Mouse (Mus musculus) ES-E14 (cell line): ENCODE data around the gene Ehmt2. TPM values are rescaled to one million over a fixed set of nuclear protein-coding genes. Genes with fewer than 3 reads are reported as not detected.

Source experiments
- DNase-seq: peaks from one replicate; pipeline ENCODE4 v3.0.0-alpha.2; 2013; ENCODE audit warnings: low read depth, low spot score
- H3K27ac ChIP-seq: 2 replicates; pipeline ENCODE4 v1.5.1; 2012; ENCODE audit warnings: low read depth, mild to moderate bottlenecking, low read length, moderate library complexity, mixed read lengths; ENCODE audit not compliant: poor library complexity, insufficient read depth, severe bottlenecking
- H3K36me3 ChIP-seq: 2 replicates; pipeline ENCODE4 v1.6.1; 2012; ENCODE audit warnings: mild to moderate bottlenecking, low read length, moderate library complexity, mixed read lengths; ENCODE audit not compliant: control insufficient read depth, poor library complexity, insufficient read depth, severe bottlenecking
- H3K4me1 ChIP-seq, 2 experiments: fragments of 150-350 bp in 1 of 2; sonication (generic) in 1 of 2; 2 replicates each; pipeline ENCODE4 v1.6.1; 2012; ENCODE audit warnings: low read length in 2 of 2, mild to moderate bottlenecking in 1 of 2, mixed read lengths in 1 of 2; ENCODE audit not compliant: control insufficient read depth in 2 of 2, insufficient read depth in 2 of 2, poor library complexity in 1 of 2
- H3K4me3 ChIP-seq, 2 experiments: fragments of 150-350 bp in 1 of 2; sonication (generic) in 1 of 2; 2 replicates each; pipeline ENCODE4 v1.5.1; 2012; ENCODE audit warnings: low read length in 2 of 2, low read depth in 1 of 2, mild to moderate bottlenecking in 1 of 2, mixed read lengths in 1 of 2; ENCODE audit not compliant: insufficient read depth in 1 of 2, poor library complexity in 1 of 2, severe bottlenecking in 1 of 2
- H3K9ac ChIP-seq: 2 replicates; pipeline ENCODE4 v1.6.1; 2012; ENCODE audit warnings: low read depth, mild to moderate bottlenecking, low read length, mixed read lengths; ENCODE audit not compliant: poor library complexity, insufficient read depth, severe bottlenecking
- H3K9me3 ChIP-seq: fragments of 150-350 bp; sonication (generic); 2 replicates; pipeline ENCODE4 v1.6.1; 2012; ENCODE audit warnings: low read depth, mild to moderate bottlenecking, low read length; ENCODE audit not compliant: control insufficient read depth, insufficient read depth
- CHD2 ChIP-seq: IDR thresholded peaks from 2 replicates; pipeline ENCODE4 v1.6.1; 2014; ENCODE audit warnings: mild to moderate bottlenecking, low read depth, low read length, inconsistent platforms
- HCFC1 ChIP-seq: IDR thresholded peaks from 2 replicates; pipeline ENCODE4 v1.6.1; 2012; ENCODE audit warnings: low read length, inconsistent platforms, borderline replicate concordance; ENCODE audit not compliant: insufficient read depth
- MAFK ChIP-seq: IDR thresholded peaks from 2 replicates; pipeline ENCODE4 v1.6.1; 2014; ENCODE audit warnings: mild to moderate bottlenecking, low read depth, low read length, inconsistent platforms; ENCODE audit not compliant: insufficient read depth
- ZC3H11A ChIP-seq: IDR thresholded peaks from 2 replicates; pipeline ENCODE4 v1.6.1; 2012; ENCODE audit warnings: low read depth, mild to moderate bottlenecking, inconsistent platforms, low read length, borderline replicate concordance
- ZNF384 ChIP-seq: IDR thresholded peaks from 2 replicates; pipeline ENCODE4 v1.6.1; 2012; ENCODE audit warnings: low read depth, low read length, inconsistent platforms
- in situ Hi-C, 2 experiments: fragments of 600-800 bp; cut with MboI; formaldehyde crosslinking; loops; one replicate each; pipeline ENCODE4 v1.15.1; 2025; ENCODE audit warnings: low sequenced_read_pairs in 2 of 2, inconsistent platforms in 1 of 2; ENCODE audit not compliant: unreplicated experiment in 2 of 2
- total RNA-seq: library from RNA; depleted of rRNA; stranded (reverse); fragments of 300-350 nt; gene quantifications from 2 replicates; pipeline ENCODE4 v1.2.3, GENCODE M21; 2012

The Ehmt2 gene
- total RNA-seq, 1 experiment, result 124 TPM

GRCm38 (mm10) chr17:34861704-34862415, 36.4 kb upstream of the Ehmt2 start:
- no peak for DNase-seq
- peaks cover 0 to 3% of the 10 kb centered on the region in 2 experiments; a peak in 2 of 4 replicates for H3K4me1 ChIP-seq
- peaks cover 4% of the 10 kb centered on the region; the same call in 1 of the 2 replicates for H3K36me3 ChIP-seq
- no peak overlapping the region for H3K27ac ChIP-seq
- no peak overlapping the region for H3K9ac ChIP-seq
- no peaks in the 10 kb centered on the region for H3K9me3 ChIP-seq
- TF ChIP-seq MAFK (no peak), ZNF384 (no peak), ZC3H11A (no peak), CHD2 (no peak), HCFC1 (no peak)
- H3K4me3 ChIP-seq, result no peak overlapping the region
- in situ Hi-C loops, result no loop called here

- Histone ChIP-seq H3K9me3 (no peaks in the 10 kb centered on the region), H3K9ac (no peak within 1 kb of the TSS), H3K27ac (no peak within 1 kb of the TSS), H3K4me3 (no peak within 1 kb of the TSS), H3K4me1 (no peaks in the 10 kb centered on the region; a peak in 1 of 4 replicates), H3K36me3 (peaks cover 4% of the 10 kb centered on the region; the same call in 1 of the 2 replicates)
- DNase-seq, result no peak
- in situ Hi-C loops, result no loop called here
- no peak for TF ChIP-seq HCFC1
- TF ChIP-seq ZNF384, result no peak
- no peak for TF ChIP-seq MAFK
- no peak for TF ChIP-seq CHD2
- TF ChIP-seq ZC3H11A, result no peak
Measured at GRCm38 (mm10) chr17:34862416-34863081, 35.7 kb upstream of the Ehmt2 start, which contains the start of gene Cfb. Gene Cfb, minus strand, starts transcription at chr17:34862518.

DNA sequence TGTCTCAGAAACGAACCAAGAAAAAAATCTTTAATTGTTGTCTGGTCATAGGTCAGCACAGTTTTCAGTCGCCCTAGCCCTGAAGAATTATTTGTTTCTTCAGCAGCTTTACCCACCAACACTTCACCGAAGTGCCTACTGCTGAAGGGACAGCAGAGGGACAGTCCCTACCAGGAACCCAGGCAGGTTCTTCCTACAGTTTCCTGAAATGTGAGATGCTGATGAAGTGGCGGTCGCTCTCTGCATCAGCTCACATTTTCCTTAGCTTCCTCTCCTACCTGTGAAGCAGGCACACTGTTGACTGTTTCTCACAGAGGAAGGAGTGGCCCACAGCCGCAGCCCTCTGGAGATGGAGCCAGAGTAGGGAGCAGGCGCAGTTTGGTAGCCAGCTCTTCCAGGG, 32.3 kb upstream of the Ehmt2 start:
- no peaks in the 10 kb centered on the region for H3K9me3 ChIP-seq
- in situ Hi-C loops, result no loop called here
- no peaks in the 10 kb centered on the region for H3K36me3 ChIP-seq

DNA sequence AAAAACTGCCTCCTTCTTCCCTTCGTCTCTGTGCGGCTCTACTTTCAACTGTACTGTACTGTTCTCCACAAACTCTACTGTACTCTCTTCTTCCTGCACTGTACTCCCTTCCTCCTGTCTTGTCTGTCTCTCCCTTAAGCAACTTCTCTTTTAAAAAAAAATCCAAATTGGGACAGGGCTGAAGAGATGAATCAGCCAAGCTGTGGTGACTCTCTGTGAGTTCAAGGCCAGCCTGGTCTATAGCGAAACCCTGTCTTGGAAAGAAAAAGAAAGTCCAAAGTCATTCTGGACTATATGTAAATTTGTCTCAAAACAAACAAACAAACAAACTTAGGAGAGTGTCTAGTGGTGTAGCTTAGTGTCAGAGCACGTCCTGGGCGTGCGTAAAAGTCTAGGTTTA, 23.9 kb upstream of the Ehmt2 start:
- no peaks in the 10 kb centered on the region for H3K9me3 ChIP-seq
- no peak overlapping the region for H3K9ac ChIP-seq
- H3K4me3 ChIP-seq, result no peak overlapping the region
- in situ Hi-C loops, result no loop called here
- no peak overlapping the region for H3K27ac ChIP-seq
- peaks cover 0 to 2% of the 10 kb centered on the region in 2 experiments; a peak in 1 of 4 replicates for H3K4me1 ChIP-seq
- no peaks in the 10 kb centered on the region for H3K36me3 ChIP-seq
- no peak for DNase-seq
- TF ChIP-seq ZNF384 (no peak), HCFC1 (no peak)

More for the DNA sequence above, 32.3 kb upstream of the Ehmt2 start:
- DNase-seq, result no peak
- no peaks in the 10 kb centered on the region for H3K4me1 ChIP-seq
- H3K4me3 ChIP-seq, result no peak overlapping the region
- H3K27ac ChIP-seq, result no peak overlapping the region
- no peak overlapping the region for H3K9ac ChIP-seq
- TF ChIP-seq ZC3H11A (no peak), CHD2 (no peak), ZNF384 (no peak), MAFK (no peak), HCFC1 (no peak)
